Mouse (Mus musculus): ENCODE data around the gene Tbx3. TPM values are rescaled to one million over a fixed set of nuclear protein-coding genes. Genes with fewer than 3 reads are reported as not detected.
A peak's percentile ranks its signal among the peaks of the same experiment; 100 is the strongest.

The Tbx3 gene
- polyA plus RNA-seq, 1 experiment from 2014 or later, result 58.3 TPM

DNA sequence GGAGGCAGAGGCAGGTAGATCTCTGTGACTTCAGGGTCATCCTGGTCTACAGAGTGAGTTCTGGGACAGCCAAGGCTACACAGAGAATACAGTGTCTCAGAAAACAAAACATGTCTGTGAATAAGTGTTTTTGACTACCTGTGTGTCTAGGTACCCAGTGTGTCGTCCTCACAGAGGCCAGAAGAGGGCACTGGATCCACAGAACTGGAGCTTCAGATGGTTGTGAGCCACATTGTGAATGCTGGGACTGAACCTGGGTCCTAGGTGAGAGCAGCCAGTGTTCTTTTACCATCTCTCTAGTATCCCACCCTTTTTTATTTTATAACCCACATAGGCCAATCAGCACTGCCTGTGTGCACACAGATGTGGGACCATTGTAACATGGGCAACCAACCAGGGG lies 32.6 kb downstream of the Tbx3 start:
- WGBS, result 78% methylated on average over 1 of the region's 1 CpGs
- H3K36me3 ChIP-seq (replicated peaks), result no peaks in the 10 kb centered on the region
- no peak overlapping the region for H3K27ac ChIP-seq (replicated peaks)
- peaks cover 83% of the 10 kb centered on the region for H3K27me3 ChIP-seq (replicated peaks; ENCODE audit: low read depth, poor library complexity, severe bottlenecking)
- no peak for DNase-seq (ENCODE audit: low spot score)
- H3K9me3 ChIP-seq, result 0 out of 2 replicates have a peak, but pooled peaks cover 4% of the 10 kb centered on the region
- peaks cover 11% of the 10 kb centered on the region for H3K4me1 ChIP-seq
- no peak overlapping the region for H3K4me3 ChIP-seq

- H3K27me3 ChIP-seq (replicated peaks; ENCODE audit: low read depth, poor library complexity, severe bottlenecking), result peaks cover 89% of the 10 kb centered on the region
- H3K4me1 ChIP-seq, result peaks cover 11% of the 10 kb centered on the region
- H3K4me3 ChIP-seq, result no peak overlapping the region
- no peak for DNase-seq (ENCODE audit: low spot score)
- no peak overlapping the region for H3K27ac ChIP-seq (replicated peaks)
- H3K36me3 ChIP-seq (replicated peaks), result no peaks in the 10 kb centered on the region
- 61% methylated on average over 7 of the region's 7 CpGs for WGBS
- peaks cover 8% of the 10 kb centered on the region for H3K9me3 ChIP-seq
These were observed 34.4 kb downstream of the Tbx3 start for GRCm38 (mm10) chr5:119704900-119705299.

DNA sequence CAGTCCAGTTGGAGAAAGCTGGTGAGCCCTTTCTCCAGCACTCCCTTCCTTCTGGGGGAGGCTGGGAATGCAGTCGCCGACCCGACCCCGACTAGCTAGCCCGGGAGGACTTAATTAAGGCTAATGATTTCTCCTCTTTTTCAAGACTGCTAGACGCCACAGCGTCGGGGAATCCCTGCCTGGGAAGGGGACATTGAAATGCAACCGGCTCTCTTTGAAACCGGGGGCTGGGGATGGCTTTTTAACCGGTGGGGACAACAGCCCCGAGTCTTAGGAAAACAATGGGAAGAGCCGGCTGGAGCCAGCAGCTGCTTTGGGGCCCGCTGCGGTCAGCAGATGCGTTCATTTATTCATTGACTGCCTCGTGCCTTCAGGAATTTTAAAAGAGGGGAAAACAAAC lies 36.0 kb downstream of the Tbx3 start:
- WGBS, result under 1% methylated on average over 17 of the region's 17 CpGs
- H3K4me1 ChIP-seq, result peaks cover 14% of the 10 kb centered on the region
- H3K9me3 ChIP-seq, result peaks cover 8% of the 10 kb centered on the region
- peak overlapping the region; percentile 47 for H3K4me3 ChIP-seq
- peak overlapping the region; percentile 48; the same call in 1 of the 2 replicates for H3K27ac ChIP-seq (replicated peaks)
- H3K27me3 ChIP-seq (replicated peaks; ENCODE audit: low read depth, poor library complexity, severe bottlenecking), result peaks cover 98% of the 10 kb centered on the region
- H3K36me3 ChIP-seq (replicated peaks), result no peaks in the 10 kb centered on the region
- DNase-seq (ENCODE audit: low spot score), result peak; percentile 65

GRCm38 (mm10) chr5:119708850-119709585 lies 38.5 kb downstream of the Tbx3 start:
- no peak overlapping the region for H3K27ac ChIP-seq (replicated peaks)
- H3K27me3 ChIP-seq (replicated peaks; ENCODE audit: low read depth, poor library complexity, severe bottlenecking), result peaks cover 93% of the 10 kb centered on the region
- peaks cover 20% of the 10 kb centered on the region for H3K4me1 ChIP-seq
- 79% methylated on average over 14 of the region's 14 CpGs for whole genome bisulfite sequencing
- H3K4me3 ChIP-seq, result no peak overlapping the region
- no peak for DNase-seq (ENCODE audit: low spot score)
- H3K36me3 ChIP-seq (replicated peaks), result no peaks in the 10 kb centered on the region
- peaks cover 8% of the 10 kb centered on the region for H3K9me3 ChIP-seq

DNA sequence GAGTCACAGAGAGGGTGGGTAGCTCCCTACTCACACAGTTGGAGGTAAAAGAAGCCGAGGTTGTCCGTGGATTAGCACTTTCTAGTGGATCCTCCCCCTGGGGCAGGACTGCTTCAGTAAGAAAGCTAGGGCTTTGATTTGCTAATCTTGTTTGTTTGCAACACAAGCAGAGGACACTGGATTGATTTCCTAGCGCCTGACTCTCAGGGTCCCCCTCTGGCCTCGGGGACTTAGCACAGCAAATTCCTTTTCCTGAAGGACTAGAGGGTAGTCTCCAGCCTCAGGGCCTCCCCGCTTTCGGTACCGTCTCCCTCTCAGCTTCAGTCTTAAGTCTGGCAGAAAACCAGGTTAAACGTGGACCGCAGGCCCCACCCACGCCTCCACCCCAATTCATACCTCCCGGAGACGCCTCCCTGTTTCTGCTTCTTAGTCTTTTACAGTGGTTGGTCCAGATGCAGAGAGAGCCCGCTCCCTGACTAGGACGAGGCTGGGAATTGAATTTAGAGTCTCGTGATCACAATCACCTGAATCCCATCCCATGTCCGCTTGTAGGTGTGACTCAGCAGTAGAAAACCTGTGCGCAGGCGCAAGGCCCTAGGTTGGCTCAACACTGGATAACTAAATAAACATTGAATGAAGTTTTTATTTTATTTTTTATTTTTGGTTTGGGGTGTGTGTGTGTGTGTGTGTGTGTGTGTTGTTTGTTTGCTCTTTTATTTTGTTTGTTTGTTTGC lies 39.5 kb downstream of the Tbx3 start:
- WGBS, result 12% methylated on average over 18 of the region's 18 CpGs
- Histone ChIP-seq H3K4me1 (peaks cover 20% of the 10 kb centered on the region), H3K9me3 (peaks cover 4% of the 10 kb centered on the region), H3K4me3 (no peak overlapping the region), H3K36me3 (replicated peaks) (no peaks in the 10 kb centered on the region), H3K27me3 (replicated peaks; ENCODE audit: low read depth, poor library complexity, severe bottlenecking) (peaks cover 85% of the 10 kb centered on the region), H3K27ac (replicated peaks) (no peak overlapping the region)
- no peak for DNase-seq (ENCODE audit: low spot score)

DNA sequence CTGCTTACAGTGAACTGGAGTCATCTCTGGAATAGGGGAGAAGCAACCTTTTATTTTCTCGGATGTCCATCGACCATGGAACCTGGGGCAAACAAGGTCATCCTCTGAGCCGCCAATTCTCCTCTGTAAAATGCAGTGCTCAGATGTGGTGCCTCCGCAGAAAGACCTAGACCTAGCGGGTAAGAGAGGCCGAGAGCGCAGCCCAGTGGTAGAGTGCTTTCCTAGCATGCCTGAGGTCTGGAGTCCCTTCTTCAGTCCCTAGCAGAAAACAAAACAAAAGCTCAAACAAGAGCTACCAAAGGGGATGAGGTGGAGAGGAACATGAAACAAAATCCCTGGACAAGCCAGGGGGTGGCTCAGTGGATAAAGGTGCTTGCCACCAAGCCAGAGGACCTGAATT lies 40.3 kb downstream of the Tbx3 start:
- 14% methylated on average over 7 of the region's 7 CpGs for WGBS
- DNase-seq (ENCODE audit: low spot score), result peak; percentile 55
- Histone ChIP-seq H3K4me1 (peaks cover 20% of the 10 kb centered on the region), H3K27ac (replicated peaks) (no peak overlapping the region), H3K27me3 (replicated peaks; ENCODE audit: low read depth, poor library complexity, severe bottlenecking) (peaks cover 78% of the 10 kb centered on the region), H3K4me3 (no peak overlapping the region), H3K36me3 (replicated peaks) (no peaks in the 10 kb centered on the region), H3K9me3 (peaks cover 4% of the 10 kb centered on the region)

DNA sequence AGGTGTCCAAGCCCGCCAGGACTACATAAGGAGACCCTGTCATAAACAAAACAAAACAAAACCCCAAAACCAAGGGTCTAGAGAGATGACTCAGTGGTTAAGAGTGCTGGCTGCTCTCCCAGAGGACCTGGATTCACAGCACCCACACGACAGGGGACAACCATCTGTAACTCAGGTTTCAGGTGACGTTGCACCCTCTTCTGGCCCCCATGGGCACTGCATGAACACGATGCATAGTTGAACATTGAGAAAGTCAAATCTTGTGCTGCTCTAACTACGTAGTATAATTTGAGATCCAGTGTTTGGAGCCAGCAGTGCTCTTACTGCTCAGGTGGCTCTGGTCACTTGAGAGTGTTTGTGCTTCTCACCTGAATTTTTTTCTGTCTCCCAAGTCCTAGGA lies 41.2 kb downstream of the Tbx3 start:
- no peak for DNase-seq (ENCODE audit: low spot score)
- Histone ChIP-seq H3K9me3 (peaks cover 4% of the 10 kb centered on the region), H3K36me3 (replicated peaks) (no peaks in the 10 kb centered on the region), H3K4me1 (peaks cover 14% of the 10 kb centered on the region), H3K27ac (replicated peaks) (no peak overlapping the region), H3K27me3 (replicated peaks; ENCODE audit: low read depth, poor library complexity, severe bottlenecking) (peaks cover 77% of the 10 kb centered on the region), H3K4me3 (no peak overlapping the region)
- 87% methylated on average over 5 of the region's 5 CpGs for WGBS

DNA sequence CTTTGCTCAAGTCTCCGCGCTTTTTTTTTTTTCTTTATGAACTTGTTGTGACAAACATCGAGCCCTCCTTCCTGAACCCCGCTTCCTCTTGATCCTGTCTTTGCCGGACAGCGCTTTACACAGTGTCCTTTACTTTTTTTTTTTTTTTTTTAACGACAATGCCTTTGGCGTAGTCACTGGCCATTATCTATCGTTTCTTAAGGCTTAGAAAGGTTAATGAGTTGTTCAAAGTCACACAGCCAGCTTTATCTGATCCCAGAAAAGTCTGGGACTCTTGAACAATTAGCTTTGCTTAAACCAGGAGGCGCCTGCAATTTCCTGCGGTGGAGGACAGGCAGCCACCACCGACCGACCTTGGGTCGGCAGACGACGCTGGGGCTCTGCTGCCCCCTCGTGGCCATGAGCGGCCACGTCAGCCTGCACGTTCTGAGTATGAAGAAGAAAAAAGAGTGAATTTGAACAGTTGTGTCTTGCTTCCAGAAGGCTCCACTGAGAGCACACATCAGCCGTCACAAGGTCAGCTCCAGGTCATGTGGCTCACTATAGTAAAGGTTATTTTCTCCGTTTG lies 42.3 kb downstream of the Tbx3 start:
- WGBS, result 7% methylated on average over 22 of the region's 22 CpGs
- H3K4me3 ChIP-seq, result peak overlapping the region; percentile 24; the same call in 1 of the 2 replicates
- H3K36me3 ChIP-seq (replicated peaks), result no peaks in the 10 kb centered on the region
- H3K9me3 ChIP-seq, result peaks cover 4% of the 10 kb centered on the region
- DNase-seq (ENCODE audit: low spot score), result peak; percentile 89
- H3K27me3 ChIP-seq (replicated peaks; ENCODE audit: low read depth, poor library complexity, severe bottlenecking), result peaks cover 72% of the 10 kb centered on the region
- peaks cover 9% of the 10 kb centered on the region; the same call in 1 of the 2 replicates for H3K4me1 ChIP-seq
- H3K27ac ChIP-seq (replicated peaks), result no peak overlapping the region

GRCm38 (mm10) chr5:119720471-119721265 lies 50.2 kb downstream of the Tbx3 start:
- 31% methylated on average over 11 of the region's 11 CpGs for WGBS
- H3K4me3 ChIP-seq, result no peak overlapping the region
- no peak overlapping the region for H3K27ac ChIP-seq (replicated peaks)
- H3K9me3 ChIP-seq, result no peaks in the 10 kb centered on the region
- DNase-seq (ENCODE audit: low spot score), result no peak
- H3K4me1 ChIP-seq, result peaks cover 18% of the 10 kb centered on the region
- H3K27me3 ChIP-seq (replicated peaks; ENCODE audit: low read depth, poor library complexity, severe bottlenecking), result peaks cover 36% of the 10 kb centered on the region
- H3K36me3 ChIP-seq (replicated peaks), result no peaks in the 10 kb centered on the region

DNA sequence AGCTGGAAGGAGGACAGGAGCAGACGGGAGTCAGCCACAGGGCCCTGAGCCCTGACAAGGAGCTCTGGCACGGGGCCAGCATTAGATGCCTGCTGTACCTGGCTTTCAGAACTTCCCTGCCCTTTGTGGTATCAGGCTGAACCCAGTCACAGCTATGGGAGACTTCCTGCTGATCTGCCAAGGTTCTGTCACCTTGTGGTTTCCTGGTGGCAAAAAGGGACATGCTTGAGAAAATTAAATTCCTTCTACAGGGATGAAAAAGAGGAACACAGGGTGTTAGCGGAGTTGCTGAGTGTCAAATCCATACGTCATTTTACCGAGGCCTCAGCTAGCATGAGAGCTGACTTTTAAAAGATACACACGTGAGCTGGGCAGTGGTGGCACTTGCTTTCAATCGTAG lies 62.5 kb downstream of the Tbx3 start:
- peaks cover 8% of the 10 kb centered on the region; the same call in 1 of the 2 replicates for H3K27me3 ChIP-seq (replicated peaks; ENCODE audit: low read depth, poor library complexity, severe bottlenecking)
- no peak overlapping the region for H3K4me3 ChIP-seq
- no peaks in the 10 kb centered on the region for H3K36me3 ChIP-seq (replicated peaks)
- H3K27ac ChIP-seq (replicated peaks), result no peak overlapping the region
- no peak for DNase-seq (ENCODE audit: low spot score)
- no peaks in the 10 kb centered on the region for H3K9me3 ChIP-seq
- H3K4me1 ChIP-seq, result no peaks in the 10 kb centered on the region
- WGBS, result 76% methylated on average over 7 of the region's 7 CpGs

Measured in embryonic facial prominence, embryonic 10.5 days (tissue).